Mouse (Mus musculus) thymus, postnatal 14 days (tissue): ENCODE measurements around the gene Gphn.
"Not testable (repeated sequence)": the region's sequence is repeated elsewhere in the genome, so short reads cannot be mapped to it uniquely, and the experiment has no call there.

Experiments
- DNase-seq: peaks from one replicate; pipeline ENCODE4 v3.0.0; 2021

The Gphn gene

GRCm38 (mm10) chr12:78356472-78356871 lies 130.3 kb downstream of the Gphn start:
- no peak for DNase-seq

DNA sequence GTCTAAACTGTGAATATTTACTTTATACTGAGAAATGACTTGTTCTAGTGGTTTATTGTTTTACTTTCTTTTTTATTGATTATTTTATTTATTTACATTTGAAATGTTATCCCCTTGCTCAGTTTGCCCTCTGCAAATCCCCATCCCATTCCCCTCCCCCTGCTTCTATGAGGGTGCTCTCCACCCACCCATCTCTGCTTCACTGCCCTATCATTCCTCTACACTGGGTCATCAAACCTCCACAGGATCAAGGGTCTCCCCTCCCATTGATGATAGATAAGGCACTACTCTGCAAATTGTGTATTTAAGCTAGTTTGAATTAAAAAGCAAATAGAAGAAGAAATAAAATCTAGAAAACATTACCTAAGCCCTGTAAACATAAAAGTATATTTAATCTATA lies 163.1 kb downstream of the Gphn start:
- DNase-seq = no peak

DNA sequence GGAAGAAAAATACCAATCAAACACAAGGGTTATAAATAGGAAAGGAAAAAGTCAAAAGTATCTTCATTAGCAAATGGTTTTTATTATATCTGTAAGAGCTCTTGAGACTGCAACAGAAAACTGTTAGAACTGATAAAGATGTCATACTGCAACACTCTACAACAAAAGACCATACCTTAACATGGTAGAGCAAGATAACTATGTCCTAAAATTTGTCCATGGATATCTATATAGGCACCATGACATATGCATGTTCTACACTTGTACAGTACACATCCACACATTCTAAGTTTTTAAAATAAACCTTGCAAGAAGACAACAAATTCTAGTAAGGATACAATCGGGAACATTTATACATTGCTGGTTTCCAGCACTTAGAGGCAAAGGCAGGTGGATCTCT lies 169.1 kb downstream of the Gphn start:
- DNase-seq = no peak

DNA sequence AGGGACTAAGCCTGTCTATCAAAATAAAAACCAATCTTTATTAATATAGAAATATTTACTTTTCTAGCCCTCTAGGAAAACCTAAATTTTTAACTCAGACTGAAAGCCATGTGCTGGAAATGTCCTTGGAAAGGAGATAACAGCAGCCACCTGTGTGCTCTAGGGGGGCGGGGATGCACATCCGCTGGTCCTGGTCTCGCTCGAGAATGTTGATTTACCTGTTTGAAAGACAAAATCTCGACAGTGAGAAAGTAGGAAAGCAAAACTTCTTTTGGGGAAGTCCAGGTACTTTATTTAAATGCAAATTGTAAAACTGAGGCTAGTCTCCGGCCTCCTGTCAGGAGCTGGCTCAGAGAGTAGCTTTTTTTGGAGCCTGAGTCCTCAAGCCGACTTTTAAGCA lies 181.3 kb downstream of the Gphn start:
- DNase-seq = not testable (repeated sequence)

GRCm38 (mm10) chr12:78522176-78522575 lies 296.0 kb downstream of the Gphn start:
- no peak for DNase-seq

GRCm38 (mm10) chr12:78522804-78523394 lies 296.7 kb downstream of the Gphn start:
- no peak for DNase-seq

- DNase-seq = not testable (repeated sequence)
Measured at GRCm38 (mm10) chr12:78537590-78537989, 311.4 kb downstream of the Gphn start.

DNA sequence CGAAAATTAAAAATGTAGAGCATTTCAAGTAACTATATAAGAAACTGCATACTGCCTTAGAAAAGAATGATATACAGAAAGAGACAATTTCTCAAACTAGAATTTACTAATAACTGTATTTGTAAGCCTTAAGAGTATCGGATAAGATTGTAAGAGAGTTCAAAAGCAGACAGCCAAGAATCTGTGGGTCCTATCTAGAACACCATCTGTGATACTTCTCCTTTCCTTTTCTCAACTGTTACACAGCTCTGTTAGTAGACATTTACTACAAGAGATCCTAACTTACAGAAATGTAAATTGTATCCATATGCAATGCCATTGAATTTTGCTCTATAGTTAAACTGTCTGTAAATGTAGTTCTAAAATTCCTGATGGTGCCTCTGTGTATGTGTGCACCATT lies 324.7 kb downstream of the Gphn start:
- no peak for DNase-seq

DNA sequence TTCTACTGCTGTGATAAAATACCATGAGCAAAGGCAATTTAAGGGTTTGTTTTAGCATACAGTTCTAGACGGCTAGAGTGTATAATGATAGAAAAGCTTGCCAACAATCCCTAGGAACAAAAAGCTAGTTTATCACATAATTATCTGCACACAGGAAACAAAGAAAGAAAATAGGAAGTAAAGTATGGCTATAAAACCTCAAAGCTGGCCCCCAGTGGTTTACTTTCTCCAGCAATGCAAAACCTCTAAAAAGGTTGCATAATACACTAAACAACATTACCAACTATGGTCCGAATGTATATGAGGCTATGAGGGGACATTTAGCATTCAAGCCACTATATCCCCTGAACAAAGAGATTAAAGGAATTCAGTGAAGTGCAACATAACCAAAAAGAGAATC lies 405.6 kb downstream of the Gphn start:
- DNase-seq = no peak

GRCm38 (mm10) chr12:78639466-78639865 lies 413.3 kb downstream of the Gphn start:
- DNase-seq = no peak

- no peak for DNase-seq
Measured at GRCm38 (mm10) chr12:78640086-78640485, 413.9 kb downstream of the Gphn start.

GRCm38 (mm10) chr12:78641220-78641619 lies 415.0 kb downstream of the Gphn start:
- DNase-seq = no peak

GRCm38 (mm10) chr12:78643691-78644090 lies 417.5 kb downstream of the Gphn start:
- DNase-seq = no peak

GRCm38 (mm10) chr12:78645282-78645681 lies 419.1 kb downstream of the Gphn start:
- no peak for DNase-seq

GRCm38 (mm10) chr12:78659718-78660304 lies 433.6 kb downstream of the Gphn start:
- DNase-seq = no peak

GRCm38 (mm10) chr12:78678101-78678806 lies 452.1 kb downstream of the Gphn start:
- DNase-seq = no peak

GRCm38 (mm10) chr12:78678807-78679189 lies 452.6 kb downstream of the Gphn start:
- no peak for DNase-seq

DNA sequence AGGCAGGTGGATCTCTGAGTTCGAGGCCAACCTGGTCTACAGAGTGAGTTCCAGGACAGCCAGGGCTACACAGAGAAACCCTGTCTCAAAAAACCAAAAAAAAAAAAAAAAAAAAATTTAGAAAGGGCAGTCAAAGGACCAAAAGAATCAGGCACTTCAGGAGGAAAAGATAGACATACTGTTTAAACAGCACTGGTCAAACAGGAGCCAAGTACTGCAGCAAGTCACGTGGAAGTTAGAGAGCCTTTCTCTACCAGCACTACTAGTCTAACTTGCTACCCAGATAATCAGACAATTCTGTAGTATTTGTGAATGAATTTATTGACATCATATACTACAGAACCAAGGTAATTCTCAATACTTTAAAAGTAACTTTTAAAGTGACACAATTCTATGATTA lies 454.9 kb downstream of the Gphn start:
- DNase-seq = no peak

DNA sequence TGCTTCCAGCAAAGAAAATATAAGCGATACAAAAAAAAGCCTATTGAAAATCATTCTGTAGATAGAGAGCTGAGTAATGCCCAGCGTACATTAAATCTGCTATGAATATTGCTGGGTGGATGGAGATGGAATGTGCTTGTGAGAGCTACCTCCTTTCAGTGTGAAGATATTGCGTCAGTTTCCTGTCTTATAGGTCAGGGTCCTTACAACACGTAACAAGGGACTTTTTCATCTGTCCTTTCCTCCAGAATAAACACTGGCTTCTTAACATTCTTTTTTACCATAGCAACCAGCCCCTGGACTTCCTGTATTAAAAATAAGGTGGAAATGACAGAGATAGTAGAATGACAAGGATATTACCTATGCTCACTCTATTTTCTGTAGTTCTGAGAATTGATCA lies 456.1 kb downstream of the Gphn start:
- DNase-seq = no peak

GRCm38 (mm10) chr12:78685669-78686215 lies 459.6 kb downstream of the Gphn start:
- DNase-seq = no peak

- no peak for DNase-seq
Measured at GRCm38 (mm10) chr12:78688876-78689275, 462.7 kb downstream of the Gphn start.

DNA sequence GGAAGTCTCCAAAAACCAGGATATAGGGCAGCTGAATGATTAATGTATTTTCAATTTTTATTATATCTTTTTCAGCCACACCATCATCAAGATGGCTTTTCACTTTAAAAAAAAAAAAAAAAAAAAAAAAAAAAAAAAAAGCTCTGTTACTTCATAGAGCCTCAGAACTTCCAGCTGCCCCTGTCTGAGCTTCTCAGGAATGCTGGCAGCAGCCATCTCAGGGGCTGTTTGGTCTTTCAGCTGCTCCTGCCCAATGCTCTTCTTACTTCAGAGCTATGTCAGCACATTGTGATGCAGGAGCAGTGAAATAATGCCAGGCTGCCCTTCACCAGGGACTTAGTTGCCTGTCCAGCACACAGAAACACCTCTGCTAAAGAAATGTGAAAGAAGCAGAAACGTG lies 465.1 kb downstream of the Gphn start, which contains the start of gene Fam71d:
TSS of gene Fam71d (plus strand) at position 211 of the 400 bp plus-strand sequence.
- DNase-seq = no peak

DNA sequence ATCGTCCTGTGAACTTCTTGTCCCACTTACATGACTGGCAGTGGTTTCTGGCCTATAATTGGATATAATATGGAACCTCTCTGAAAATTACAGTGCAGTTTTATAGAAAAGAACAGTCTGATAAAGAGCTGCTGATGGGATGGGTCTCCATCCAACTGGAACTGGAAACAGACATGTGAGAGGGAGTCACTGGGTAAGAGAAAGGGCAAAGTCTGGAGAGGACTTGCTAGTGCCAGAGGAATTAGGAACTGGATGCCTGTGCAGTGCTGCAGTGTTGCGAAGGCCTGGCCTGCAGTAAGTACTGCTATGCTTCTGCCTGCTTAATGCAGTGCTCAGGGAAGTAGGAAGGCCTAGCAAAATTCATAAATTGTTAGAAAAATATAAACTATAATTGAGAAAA lies 467.1 kb downstream of the Gphn start:
- no peak for DNase-seq

GRCm38 (mm10) chr12:78717783-78718182 lies 491.6 kb downstream of the Gphn start:
- DNase-seq = no peak
